Mouse (Mus musculus) megakaryocyte, embryonic 14.5 days (primary cell): Measurements from ENCODE around the gene Vstm5. TPM values are rescaled to one million over a fixed set of nuclear protein-coding genes. Genes with fewer than 3 reads are reported as not detected.
"Not testable (repeated sequence)": the region's sequence is repeated elsewhere in the genome, so short reads cannot be mapped to it uniquely, and the experiment has no call there.

ENCODE experiments used
- H3K27me3 ChIP-seq: replicated peaks from 2 replicates; pipeline ENCODE3; 2012; ENCODE audit warnings: inconsistent platforms
- H3K36me3 ChIP-seq: replicated peaks from 2 replicates; pipeline ENCODE3; 2012; ENCODE audit warnings: low read length, inconsistent platforms, mixed read lengths
- H3K4me1 ChIP-seq: 2 replicates; pipeline ENCODE4 v1.6.1; 2012; ENCODE audit warnings: inconsistent platforms
- H3K4me3 ChIP-seq: replicated peaks from 2 replicates; pipeline ENCODE3; 2012; ENCODE audit warnings: moderate library complexity, mild to moderate bottlenecking, inconsistent platforms
- H3K9me3 ChIP-seq: 2 replicates; pipeline ENCODE4 v1.6.1; 2012; ENCODE audit warnings: inconsistent platforms
- FLI1 ChIP-seq: IDR thresholded peaks from 2 replicates; pipeline ENCODE4 v1.6.1; 2012; ENCODE audit warnings: low read length, inconsistent platforms, mixed read lengths
- GATA1 ChIP-seq: IDR thresholded peaks from 3 replicates; pipeline ENCODE4 v1.6.1; 2012; ENCODE audit warnings: mixed read lengths, low read length, inconsistent platforms, borderline replicate concordance
- polyA plus RNA-seq: library from polyadenylated mRNA; stranded (reverse); fragments of >175 nt; gene quantifications from 2 replicates; pipeline ENCODE4 v1.2.3, GENCODE M21; 2012; ENCODE audit warnings: low replicate concordance; ENCODE audit not compliant: insufficient read depth

The Vstm5 gene
- polyA plus RNA-seq, 1 experiment, result not detected

- Histone ChIP-seq H3K4me1 (peaks cover 60% of the 10 kb centered on the region), H3K4me3 (no peak overlapping the region)
- TF ChIP-seq GATA1 (no peak), FLI1 (no peak)
Observed at GRCm38 (mm10) chr9:15285443-15285842, 46.6 kb downstream of the Vstm5 start.

DNA sequence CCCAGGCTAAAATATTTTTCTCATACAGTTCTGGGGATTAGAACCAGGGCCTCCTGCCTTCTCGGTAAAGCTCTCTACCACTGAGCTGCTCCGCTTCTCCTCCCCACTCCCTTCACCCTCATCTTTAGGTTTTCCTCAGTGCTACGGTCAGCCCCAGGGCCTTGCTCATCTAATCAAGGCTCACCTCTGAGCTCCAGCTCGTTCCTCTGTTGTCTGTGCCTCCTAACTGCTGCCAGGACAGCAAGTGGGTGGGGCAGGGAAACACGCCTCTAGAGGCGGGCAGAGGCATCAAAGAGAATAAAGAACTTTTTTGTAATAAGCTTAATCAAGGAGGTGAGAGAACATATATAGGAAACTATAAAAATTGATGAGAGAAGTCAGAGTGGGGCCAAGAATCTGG is 49.0 kb downstream of the Vstm5 start:
- H3K4me3 ChIP-seq, result no peak overlapping the region
- peaks cover 89% of the 10 kb centered on the region for H3K36me3 ChIP-seq
- no peaks in the 10 kb centered on the region for H3K27me3 ChIP-seq
- peaks cover 63% of the 10 kb centered on the region for H3K4me1 ChIP-seq
- TF ChIP-seq FLI1, result no peak
- no peak for TF ChIP-seq GATA1
- no peaks in the 10 kb centered on the region for H3K9me3 ChIP-seq

More at GRCm38 (mm10) chr9:15285443-15285842, 46.6 kb downstream of the Vstm5 start:
- Histone ChIP-seq H3K9me3 (no peaks in the 10 kb centered on the region), H3K27me3 (no peaks in the 10 kb centered on the region), H3K36me3 (peaks cover 73% of the 10 kb centered on the region)

- H3K9me3 ChIP-seq, result no peaks in the 10 kb centered on the region
- H3K4me3 ChIP-seq, result no peak overlapping the region
- peaks cover 91% of the 10 kb centered on the region for H3K36me3 ChIP-seq
- H3K4me1 ChIP-seq, result peaks cover 68% of the 10 kb centered on the region
- no peak for TF ChIP-seq GATA1
- no peak for TF ChIP-seq FLI1
- H3K27me3 ChIP-seq, result no peaks in the 10 kb centered on the region
Observed at GRCm38 (mm10) chr9:15288402-15288801, 49.6 kb downstream of the Vstm5 start.

GRCm38 (mm10) chr9:15289251-15289650 is 50.4 kb downstream of the Vstm5 start:
- Histone ChIP-seq H3K4me3 (peak overlapping the region; percentile 50), H3K9me3 (no peaks in the 10 kb centered on the region), H3K4me1 (peaks cover 69% of the 10 kb centered on the region), H3K27me3 (no peaks in the 10 kb centered on the region), H3K36me3 (peaks cover 89% of the 10 kb centered on the region)
- peak; percentile 86 for TF ChIP-seq FLI1
- TF ChIP-seq GATA1, result peak; percentile 96

DNA sequence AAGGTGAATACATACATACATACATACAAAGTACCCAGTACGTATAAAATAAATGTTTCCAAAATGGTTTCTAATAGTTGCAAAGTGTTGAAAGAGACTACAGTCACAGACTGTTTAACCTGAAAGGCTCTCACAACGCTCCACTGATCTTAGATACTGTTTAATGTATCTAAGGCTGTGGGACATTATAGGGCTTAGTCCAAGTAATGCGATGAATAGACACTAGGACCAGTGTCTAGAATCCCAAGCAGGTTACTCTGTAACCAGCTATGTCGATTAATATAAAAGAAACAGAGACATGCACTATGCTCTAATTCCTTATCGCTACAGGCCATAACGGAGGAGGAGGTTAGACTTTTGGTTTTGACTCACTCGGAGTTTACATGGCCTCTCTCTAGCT is 58.3 kb downstream of the Vstm5 start:
- peaks cover 71% of the 10 kb centered on the region for H3K36me3 ChIP-seq

GRCm38 (mm10) chr9:15298451-15298850 is 59.6 kb downstream of the Vstm5 start:
- Histone ChIP-seq H3K27me3 (no peaks in the 10 kb centered on the region), H3K36me3 (peaks cover 62% of the 10 kb centered on the region), H3K9me3 (no peaks in the 10 kb centered on the region), H3K4me1 (peaks cover 44% of the 10 kb centered on the region), H3K4me3 (no peak overlapping the region)
- TF ChIP-seq FLI1, result no peak
- TF ChIP-seq GATA1, result no peak

More for the DNA sequence above, 58.3 kb downstream of the Vstm5 start:
- H3K27me3 ChIP-seq, result no peaks in the 10 kb centered on the region
- TF ChIP-seq GATA1 (no peak), FLI1 (no peak)
- peaks cover 47% of the 10 kb centered on the region for H3K4me1 ChIP-seq
- H3K9me3 ChIP-seq, result no peaks in the 10 kb centered on the region
- no peak overlapping the region for H3K4me3 ChIP-seq

DNA sequence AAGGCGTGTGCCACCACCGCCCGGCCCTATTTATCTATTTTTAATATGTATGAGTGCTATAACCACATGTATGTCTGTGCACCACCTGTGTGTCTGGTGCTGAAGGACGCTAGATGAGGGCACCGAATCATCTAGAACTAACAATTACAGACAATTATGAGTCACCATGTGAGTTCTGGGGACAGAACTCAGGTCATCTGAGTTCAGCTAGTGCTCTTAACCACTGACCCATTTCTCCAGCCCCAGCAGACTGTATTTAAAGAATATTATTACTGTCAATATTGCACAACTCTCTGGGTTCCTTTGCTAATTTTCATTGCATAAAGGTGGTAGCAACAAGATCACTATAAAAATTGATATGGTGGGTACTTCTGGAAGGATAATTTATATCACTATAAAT is 61.2 kb downstream of the Vstm5 start:
- peaks cover 58% of the 10 kb centered on the region for H3K4me1 ChIP-seq
- peaks cover 53% of the 10 kb centered on the region for H3K36me3 ChIP-seq
- TF ChIP-seq FLI1 (no peak), GATA1 (no peak)
- no peak overlapping the region for H3K4me3 ChIP-seq
- no peaks in the 10 kb centered on the region for H3K9me3 ChIP-seq
- H3K27me3 ChIP-seq, result no peaks in the 10 kb centered on the region

DNA sequence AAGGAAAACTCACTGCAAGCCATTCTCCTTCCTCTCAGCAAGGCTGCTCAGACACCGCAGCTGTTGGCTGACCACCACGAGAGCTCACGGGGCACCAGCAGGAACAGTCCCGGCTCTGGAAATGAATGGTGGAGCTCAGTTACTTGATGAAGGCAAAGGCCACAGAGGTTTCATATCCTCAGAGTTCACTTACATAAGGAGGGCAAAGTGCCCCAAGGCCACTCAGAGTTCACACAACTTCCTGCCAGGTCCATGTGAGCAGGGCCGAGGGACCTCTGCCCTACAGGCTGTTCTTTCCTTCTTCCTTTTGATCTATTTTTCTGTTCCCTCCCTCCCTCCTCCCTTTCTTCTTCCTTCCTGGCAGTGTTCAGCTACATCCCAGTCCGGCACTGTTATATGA is 62.6 kb downstream of the Vstm5 start:
- H3K9me3 ChIP-seq, result no peaks in the 10 kb centered on the region
- peak overlapping the region; percentile 71 for H3K4me3 ChIP-seq
- TF ChIP-seq FLI1 (no peak), GATA1 (no peak)
- H3K4me1 ChIP-seq, result peaks cover 61% of the 10 kb centered on the region
- H3K27me3 ChIP-seq, result no peaks in the 10 kb centered on the region
- H3K36me3 ChIP-seq, result peaks cover 45% of the 10 kb centered on the region

DNA sequence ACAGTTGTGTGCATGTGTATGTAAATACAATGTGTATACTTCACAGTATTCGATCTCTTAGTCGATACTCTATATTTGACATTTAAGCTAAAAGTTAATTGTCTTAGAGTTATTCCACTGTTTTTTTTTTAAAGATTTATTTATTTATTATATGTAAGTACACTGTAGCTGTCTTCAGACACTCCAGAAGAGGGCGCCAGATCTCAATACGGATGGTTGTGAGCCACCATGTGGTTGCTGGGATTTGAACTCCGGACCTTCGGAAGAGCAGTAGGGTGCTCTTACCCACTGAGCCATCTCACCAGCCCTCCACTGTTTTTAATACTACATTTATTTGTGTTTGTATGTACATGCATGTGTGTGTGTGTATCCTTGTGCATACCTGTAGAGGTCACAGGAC is 63.2 kb downstream of the Vstm5 start:
- Histone ChIP-seq H3K4me1 (peaks cover 58% of the 10 kb centered on the region), H3K36me3 (peaks cover 39% of the 10 kb centered on the region)
- not testable (repeated sequence) for H3K4me3 ChIP-seq, H3K27me3 ChIP-seq, H3K9me3 ChIP-seq

GRCm38 (mm10) chr9:15302881-15303280 is 64.0 kb downstream of the Vstm5 start:
- H3K4me3 ChIP-seq, result no peak overlapping the region
- H3K9me3 ChIP-seq, result no peaks in the 10 kb centered on the region
- peaks cover 36% of the 10 kb centered on the region for H3K36me3 ChIP-seq
- peaks cover 63% of the 10 kb centered on the region for H3K4me1 ChIP-seq
- no peaks in the 10 kb centered on the region for H3K27me3 ChIP-seq
- no peak for TF ChIP-seq FLI1
- no peak for TF ChIP-seq GATA1
